Mouse (Mus musculus): ENCODE measurements around the gene P2rx7. TPM values are rescaled to one million over a fixed set of nuclear protein-coding genes. Genes with fewer than 3 reads are reported as not detected.
A peak's percentile ranks its signal among the peaks of the same experiment; 100 is the strongest.

P2rx7 gene
- total and polyA plus RNA-seq, 2 experiments from 2014 or later, result 7.3 to 16.2 TPM

GRCm38 (mm10) chr5:122706917-122707275 is 63.2 kb downstream of the P2rx7 start:
- DNase-seq (ENCODE audit: low spot score) (no peak), ATAC-seq (no peak)
- Histone ChIP-seq H3K36me3 (ENCODE audit: insufficient read depth, low read length) (no peaks in the 10 kb centered on the region), H3K27me3 (ENCODE audit: insufficient read depth, low read length) (no peaks in the 10 kb centered on the region), H3K9me3 (ENCODE audit: low read length) (no peaks in the 10 kb centered on the region), H3K4me3 (ENCODE audit: low read length) (peak overlapping the region; percentile 60), H3K4me2 (ENCODE audit: low read depth, low read length) (peak overlapping the region; percentile 73), H3K9ac (replicated peaks; ENCODE audit: low read length) (peak overlapping the region; percentile 81), H3K27ac (peak overlapping the region; percentile 95), H3K4me1 (ENCODE audit: insufficient read depth, low read length) (peaks cover 15% of the 10 kb centered on the region; the same call in 1 of the 2 replicates)
- 37% methylated on average over 5 of the region's 5 CpGs for WGBS
- TF ChIP-seq CTCF (IDR thresholded peaks at IDR 0.05; ENCODE audit: low read depth), result no peak

GRCm38 (mm10) chr5:122707276-122708181 is 63.8 kb downstream of the P2rx7 start, which contains the start of gene P2rx4:
Gene P2rx4 (plus strand): TSS chr5:122707544.
- Histone ChIP-seq H3K4me3 (ENCODE audit: low read length) (peak within 1 kb of the TSS; percentile 60), H3K27ac (peak within 1 kb of the TSS; percentile 95), H3K4me1 (ENCODE audit: insufficient read depth, low read length) (peaks cover 15% of the 10 kb centered on the region; the same call in 1 of the 2 replicates), H3K4me2 (ENCODE audit: low read depth, low read length) (peak within 1 kb of the TSS; percentile 73), H3K27me3 (ENCODE audit: insufficient read depth, low read length) (no peaks in the 10 kb centered on the region), H3K9me3 (ENCODE audit: low read length) (no peaks in the 10 kb centered on the region), H3K9ac (replicated peaks; ENCODE audit: low read length) (peak within 1 kb of the TSS; percentile 81), H3K36me3 (ENCODE audit: insufficient read depth, low read length) (no peaks in the 10 kb centered on the region)
- ATAC-seq (peak; percentile 96), DNase-seq (ENCODE audit: low spot score) (peak; percentile 93)
- TF ChIP-seq CTCF (IDR thresholded peaks at IDR 0.05; ENCODE audit: low read depth), result peak; percentile 47; the same call in 1 of the 2 replicates
- WGBS, result under 1% methylated on average over 65 of the region's 66 CpGs

DNA sequence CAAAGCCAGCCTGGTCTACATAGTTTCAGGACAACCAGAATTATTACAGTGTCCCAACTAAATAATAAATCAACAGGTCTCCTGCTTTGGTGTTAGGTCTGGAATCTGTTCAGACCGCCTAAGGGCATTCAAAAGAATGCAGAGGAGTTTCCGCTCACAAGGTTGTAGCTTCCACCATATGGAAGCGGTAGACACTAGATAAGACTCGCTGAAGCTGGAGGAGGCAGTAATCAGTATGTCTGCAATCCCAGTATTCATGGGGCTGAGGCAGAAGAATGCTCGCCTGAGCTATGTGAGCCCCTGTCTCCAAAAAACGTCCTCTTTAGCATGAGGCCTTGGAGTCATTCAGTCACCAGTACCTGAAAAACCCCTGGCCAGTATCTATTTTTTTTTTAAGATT is 65.1 kb downstream of the P2rx7 start:
- Histone ChIP-seq H3K4me1 (ENCODE audit: insufficient read depth, low read length) (peaks cover 15% of the 10 kb centered on the region; the same call in 1 of the 2 replicates), H3K9me3 (ENCODE audit: low read length) (no peaks in the 10 kb centered on the region), H3K4me3 (ENCODE audit: low read length) (no peak overlapping the region), H3K4me2 (ENCODE audit: low read depth, low read length) (no peak overlapping the region), H3K27ac (no peak overlapping the region), H3K9ac (replicated peaks; ENCODE audit: low read length) (no peak overlapping the region), H3K36me3 (ENCODE audit: insufficient read depth, low read length) (no peaks in the 10 kb centered on the region), H3K27me3 (ENCODE audit: insufficient read depth, low read length) (no peaks in the 10 kb centered on the region)
- 90% methylated on average over 6 of the region's 6 CpGs for WGBS
- DNase-seq (ENCODE audit: low spot score) (no peak), ATAC-seq (no peak)
- no peak for TF ChIP-seq CTCF (IDR thresholded peaks at IDR 0.05; ENCODE audit: low read depth)

DNA sequence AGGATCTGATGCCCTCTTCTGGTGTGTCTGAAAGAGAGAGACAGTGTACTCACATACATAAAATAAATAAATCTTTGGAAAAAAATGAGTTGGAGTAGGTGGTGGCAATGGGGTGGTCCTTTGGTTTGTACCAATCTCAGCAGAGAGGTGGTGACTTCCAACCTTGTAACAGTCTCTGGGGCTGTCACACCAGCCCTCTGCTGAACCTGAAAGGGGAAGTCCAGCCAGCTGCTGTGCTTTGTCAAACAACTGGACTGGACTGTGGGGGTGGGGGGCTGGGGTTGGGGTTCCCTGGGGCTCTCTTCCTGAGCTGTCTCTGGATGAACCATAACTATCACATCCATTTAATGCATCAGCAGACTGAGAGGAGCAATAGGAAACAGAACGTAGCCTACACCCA is 72.0 kb downstream of the P2rx7 start:
- DNase-seq (ENCODE audit: low spot score), result no peak
- WGBS, result 76% methylated on average over 1 of the region's 1 CpGs
- H3K9me3 ChIP-seq (ENCODE audit: low read length), result no peaks in the 10 kb centered on the region

DNA sequence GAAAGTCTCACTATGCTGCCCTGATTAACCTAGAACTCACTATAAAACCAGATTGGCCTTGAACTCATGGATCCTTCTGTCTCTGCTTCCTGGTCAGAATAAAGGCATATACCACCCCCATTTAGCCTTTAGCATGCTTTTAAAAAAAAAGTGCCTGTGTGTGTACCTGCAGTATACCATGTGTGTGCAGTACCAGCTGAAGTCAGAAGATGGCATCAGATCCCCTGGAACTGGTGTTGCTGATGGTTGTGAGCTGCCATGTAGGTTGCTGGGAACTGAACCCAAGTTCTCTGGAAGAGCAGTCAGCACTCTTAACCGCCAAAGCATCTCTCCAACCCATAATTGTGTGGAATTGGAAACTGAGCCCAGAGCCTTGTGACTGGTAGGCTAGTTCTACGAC is 73.1 kb downstream of the P2rx7 start:
- Histone ChIP-seq H3K9me3 (ENCODE audit: low read length) (no peaks in the 10 kb centered on the region), H3K9ac (replicated peaks; ENCODE audit: low read length) (no peak overlapping the region), H3K4me3 (ENCODE audit: low read length) (no peak overlapping the region), H3K27me3 (ENCODE audit: insufficient read depth, low read length) (no peaks in the 10 kb centered on the region), H3K36me3 (ENCODE audit: insufficient read depth, low read length) (no peaks in the 10 kb centered on the region; the same call in 1 of the 2 replicates), H3K4me2 (ENCODE audit: low read depth, low read length) (no peak overlapping the region), H3K27ac (no peak overlapping the region), H3K4me1 (ENCODE audit: insufficient read depth, low read length) (no peaks in the 10 kb centered on the region)
- WGBS, result 99% methylated on average over 2 of the region's 2 CpGs
- TF ChIP-seq CTCF (IDR thresholded peaks at IDR 0.05; ENCODE audit: low read depth), result 0 out of 2 replicates have a peak, but pooled peaks have one; percentile 10
- DNase-seq (ENCODE audit: low spot score) (no peak), ATAC-seq (no peak)

More for the DNA sequence above, 72.0 kb downstream of the P2rx7 start:
- Histone ChIP-seq H3K27me3 (ENCODE audit: insufficient read depth, low read length) (no peaks in the 10 kb centered on the region), H3K4me2 (ENCODE audit: low read depth, low read length) (no peak overlapping the region), H3K27ac (no peak overlapping the region), H3K36me3 (ENCODE audit: insufficient read depth, low read length) (no peaks in the 10 kb centered on the region; the same call in 1 of the 2 replicates), H3K4me1 (ENCODE audit: insufficient read depth, low read length) (no peaks in the 10 kb centered on the region), H3K9ac (replicated peaks; ENCODE audit: low read length) (no peak overlapping the region), H3K4me3 (ENCODE audit: low read length) (no peak overlapping the region)
- no peak for ATAC-seq
- TF ChIP-seq CTCF (IDR thresholded peaks at IDR 0.05; ENCODE audit: low read depth), result no peak

- Histone ChIP-seq H3K4me3 (ENCODE audit: low read length) (no peak overlapping the region), H3K4me2 (ENCODE audit: low read depth, low read length) (no peak overlapping the region), H3K4me1 (ENCODE audit: insufficient read depth, low read length) (no peaks in the 10 kb centered on the region), H3K27ac (no peak overlapping the region), H3K27me3 (ENCODE audit: insufficient read depth, low read length) (no peaks in the 10 kb centered on the region), H3K9me3 (ENCODE audit: low read length) (no peaks in the 10 kb centered on the region), H3K9ac (replicated peaks; ENCODE audit: low read length) (no peak overlapping the region), H3K36me3 (ENCODE audit: insufficient read depth, low read length) (no peaks in the 10 kb centered on the region; the same call in 1 of the 2 replicates)
- DNase-seq (ENCODE audit: low spot score) (no peak), ATAC-seq (no peak)
- no peak for TF ChIP-seq CTCF (IDR thresholded peaks at IDR 0.05; ENCODE audit: low read depth)
- WGBS, result 83% methylated on average over 7 of the region's 7 CpGs
Measured at GRCm38 (mm10) chr5:122718400-122718799, 74.7 kb downstream of the P2rx7 start.
